Mouse (Mus musculus) stomach, embryonic 16.5 days (tissue): ENCODE results near the gene C1ra. TPM values are rescaled to one million over a fixed set of nuclear protein-coding genes. Genes with fewer than 3 reads are reported as not detected.
A peak's percentile ranks its signal among the peaks of the same experiment; 100 is the strongest.
"Not testable (repeated sequence)": the region's sequence is repeated elsewhere in the genome, so short reads cannot be mapped to it uniquely, and the experiment has no call there.

ENCODE experiments used
- ATAC-seq: fragments of 200-750 bp; cut with Nextera tagmentation; 2 replicates; pipeline ENCODE4 v1.8.0; 2017; ENCODE audit warnings: moderate number of reproducible peaks, moderate TSS enrichment; ENCODE audit not compliant: insufficient read depth, low FRiP score
- H3K27ac ChIP-seq: fragments of 300-500 bp; sonication (generic); 2 replicates; pipeline ENCODE4 v1.5.1; 2014; ENCODE audit warnings: low read length
- H3K27me3 ChIP-seq: fragments of 300-500 bp; sonication (generic); 2 replicates; pipeline ENCODE4 v1.6.1; 2014; ENCODE audit warnings: low read length, control low read depth, mixed read lengths; ENCODE audit not compliant: control insufficient read depth, insufficient read depth
- H3K36me3 ChIP-seq: fragments of 300-500 bp; sonication (generic); 2 replicates; pipeline ENCODE4 v1.6.1; 2014; ENCODE audit warnings: low read length; ENCODE audit not compliant: control insufficient read depth, insufficient read depth
- H3K4me1 ChIP-seq: fragments of 300-500 bp; sonication (generic); 2 replicates; pipeline ENCODE4 v1.6.1; 2014; ENCODE audit warnings: low read length, control low read depth, mixed read lengths; ENCODE audit not compliant: control insufficient read depth, insufficient read depth
- H3K4me2 ChIP-seq: fragments of 300-500 bp; sonication (generic); 2 replicates; pipeline ENCODE4 v1.6.1; 2014; ENCODE audit warnings: low read depth, low read length, mixed read lengths
- H3K4me3 ChIP-seq: fragments of 300-500 bp; sonication (generic); replicated peaks from 2 replicates; pipeline ENCODE4 v1.5.1; 2014; ENCODE audit warnings: mild to moderate bottlenecking, low read length
- H3K9ac ChIP-seq: fragments of 300-500 bp; sonication (generic); 2 replicates; pipeline ENCODE4 v1.6.1; 2014; ENCODE audit warnings: low read length
- H3K9me3 ChIP-seq: fragments of 300-500 bp; sonication (generic); replicated peaks from 2 replicates; pipeline ENCODE4 v1.6.1; 2016; ENCODE audit warnings: low read length, control low read depth; ENCODE audit not compliant: control insufficient read depth
- WGBS: fragments of 180-500 bp; shearing (Covaris S2); extraction: QIAGEN DNeasy Blood & Tissue Kit; methylation state at CpG from one replicate; pipeline ENCODE4 v1.1.7; 2014; 5-methylcytosine and 5-hydroxymethylcytosine counted together
- polyA plus RNA-seq: library from polyadenylated mRNA; unstranded; fragments of >200 nt; fragmentation: Nextera tagmentation; extraction: Ambion mirVana; gene quantifications from 2 replicates; pipeline ENCODE4 v1.2.1, GENCODE M21; 2015

The C1ra gene
- polyA plus RNA-seq, 1 experiment from 2014 or later: 9.4 TPM

- H3K27ac ChIP-seq, H3K4me2 ChIP-seq, ATAC-seq, H3K27me3 ChIP-seq, H3K9me3 ChIP-seq, H3K36me3 ChIP-seq, H3K4me3 ChIP-seq, H3K9ac ChIP-seq, H3K4me1 ChIP-seq: not testable (repeated sequence)
- WGBS: 95% methylated on average over 4 of the region's 4 CpGs
Measured at GRCm38 (mm10) chr6:124517733-124518132, 5.5 kb downstream of the C1ra start.

GRCm38 (mm10) chr6:124522082-124522481 is 9.9 kb downstream of the C1ra start:
- H3K27ac ChIP-seq, H3K4me1 ChIP-seq, H3K9ac ChIP-seq, H3K4me2 ChIP-seq, ATAC-seq, H3K27me3 ChIP-seq, H3K9me3 ChIP-seq, H3K4me3 ChIP-seq, H3K36me3 ChIP-seq: not testable (repeated sequence)
- WGBS: 77% methylated on average over 7 of the region's 7 CpGs

GRCm38 (mm10) chr6:124527881-124528280 is 15.7 kb downstream of the C1ra start:
- Histone ChIP-seq H3K4me2 (no peak overlapping the region), H3K4me1 (no peaks in the 10 kb centered on the region), H3K36me3 (no peaks in the 10 kb centered on the region), H3K27ac (no peak overlapping the region), H3K9ac (no peak overlapping the region), H3K4me3 (no peak overlapping the region), H3K9me3 (no peaks in the 10 kb centered on the region), H3K27me3 (no peaks in the 10 kb centered on the region)
- WGBS: 51% methylated on average over 3 of the region's 3 CpGs
- ATAC-seq: no peak

GRCm38 (mm10) chr6:124531077-124531476 is 18.9 kb downstream of the C1ra start:
- WGBS: 74% methylated on average over 8 of the region's 8 CpGs
- no peak overlapping the region for H3K4me2 ChIP-seq
- no peak overlapping the region for H3K27ac ChIP-seq
- H3K36me3 ChIP-seq: no peaks in the 10 kb centered on the region
- H3K4me1 ChIP-seq: no peaks in the 10 kb centered on the region
- no peaks in the 10 kb centered on the region for H3K27me3 ChIP-seq
- ATAC-seq: no peak
- no peak overlapping the region for H3K4me3 ChIP-seq
- H3K9me3 ChIP-seq: no peaks in the 10 kb centered on the region
- H3K9ac ChIP-seq: no peak overlapping the region

- not testable (repeated sequence) for H3K4me1 ChIP-seq, H3K27me3 ChIP-seq, H3K9ac ChIP-seq, H3K27ac ChIP-seq, H3K4me2 ChIP-seq, H3K36me3 ChIP-seq, H3K9me3 ChIP-seq, H3K4me3 ChIP-seq, ATAC-seq
- 72% methylated on average over 8 of the region's 8 CpGs for WGBS
Measured at GRCm38 (mm10) chr6:124536125-124536829, 24.1 kb downstream of the C1ra start.

GRCm38 (mm10) chr6:124541176-124541575 is 29.0 kb downstream of the C1ra start:
- not testable (repeated sequence) for H3K9ac ChIP-seq, H3K36me3 ChIP-seq, ATAC-seq, H3K4me1 ChIP-seq, H3K9me3 ChIP-seq, H3K27me3 ChIP-seq, H3K4me3 ChIP-seq, H3K27ac ChIP-seq, H3K4me2 ChIP-seq
- 78% methylated on average over 2 of the region's 2 CpGs for WGBS

- 9% methylated on average over 1 of the region's 1 CpGs for WGBS
- H3K4me3 ChIP-seq, H3K4me2 ChIP-seq, H3K27me3 ChIP-seq, H3K9ac ChIP-seq, H3K4me1 ChIP-seq, H3K27ac ChIP-seq, H3K9me3 ChIP-seq, H3K36me3 ChIP-seq: not testable (repeated sequence)
- peak; percentile 68 for ATAC-seq
Measured at GRCm38 (mm10) chr6:124542284-124542683, 30.1 kb downstream of the C1ra start, which contains the start of gene C1s1. TSS of gene C1s1 (minus strand) at chr6:124542359.

- Histone ChIP-seq H3K4me2 (no peak overlapping the region), H3K27ac (no peak overlapping the region), H3K4me3 (no peak overlapping the region), H3K27me3 (no peaks in the 10 kb centered on the region), H3K9ac (no peak overlapping the region), H3K4me1 (no peaks in the 10 kb centered on the region), H3K36me3 (no peaks in the 10 kb centered on the region), H3K9me3 (no peaks in the 10 kb centered on the region)
- 83% methylated on average over 5 of the region's 6 CpGs for WGBS
- no peak for ATAC-seq
Measured at GRCm38 (mm10) chr6:124544466-124544865, 32.3 kb downstream of the C1ra start.

- no peaks in the 10 kb centered on the region for H3K9me3 ChIP-seq
- 83% methylated on average over 2 of the region's 2 CpGs for WGBS
- H3K36me3 ChIP-seq: no peaks in the 10 kb centered on the region
- no peak for ATAC-seq
- no peaks in the 10 kb centered on the region for H3K4me1 ChIP-seq
- H3K27me3 ChIP-seq: no peaks in the 10 kb centered on the region
- no peak overlapping the region for H3K27ac ChIP-seq
- no peak overlapping the region for H3K9ac ChIP-seq
- no peak overlapping the region for H3K4me3 ChIP-seq
- H3K4me2 ChIP-seq: no peak overlapping the region
Measured at GRCm38 (mm10) chr6:124545425-124545824, 33.2 kb downstream of the C1ra start.
